Mouse (Mus musculus) gastrocnemius, postnatal 25 days (tissue): ENCODE results near the gene Rbm45. TPM values are rescaled to one million over a fixed set of nuclear protein-coding genes. Genes with fewer than 3 reads are reported as not detected.

Source experiments
- DNase-seq: peaks from one replicate; pipeline ENCODE4 v3.0.0; 2022
- long read RNA-seq, 2 experiments: library from polyadenylated mRNA; stranded (forward); transcript quantifications; one replicate each; pipeline ENCODE4 v2.0.0; 2021
- total RNA-seq, 2 experiments: library from RNA; stranded (reverse); gene quantifications; 1 replicate in 1 of 2; 2 replicates in 1 of 2; pipeline ENCODE4 v1.2.3; 2021

The Rbm45 gene
- total RNA-seq = 10 to 100 TPM in 1 of 2 experiments, 1 to 10 TPM in 1; 9.9 to 11.5 TPM
- long read RNA-seq, experiment 1, partial matches to known transcripts = 1 of 5 reads
- long read RNA-seq, experiment 1, other reads (novel, unspliced or antisense) = 0 of 5 reads
- long read RNA-seq, experiment 2, transcript Rbm45-201 (10 exons, 1,898 nt) = major isoform, 5 of 5 reads
- long read RNA-seq, experiment 2, partial matches to known transcripts = 0 of 5 reads
- long read RNA-seq, experiment 2, other reads (novel, unspliced or antisense) = 0 of 5 reads

DNA sequence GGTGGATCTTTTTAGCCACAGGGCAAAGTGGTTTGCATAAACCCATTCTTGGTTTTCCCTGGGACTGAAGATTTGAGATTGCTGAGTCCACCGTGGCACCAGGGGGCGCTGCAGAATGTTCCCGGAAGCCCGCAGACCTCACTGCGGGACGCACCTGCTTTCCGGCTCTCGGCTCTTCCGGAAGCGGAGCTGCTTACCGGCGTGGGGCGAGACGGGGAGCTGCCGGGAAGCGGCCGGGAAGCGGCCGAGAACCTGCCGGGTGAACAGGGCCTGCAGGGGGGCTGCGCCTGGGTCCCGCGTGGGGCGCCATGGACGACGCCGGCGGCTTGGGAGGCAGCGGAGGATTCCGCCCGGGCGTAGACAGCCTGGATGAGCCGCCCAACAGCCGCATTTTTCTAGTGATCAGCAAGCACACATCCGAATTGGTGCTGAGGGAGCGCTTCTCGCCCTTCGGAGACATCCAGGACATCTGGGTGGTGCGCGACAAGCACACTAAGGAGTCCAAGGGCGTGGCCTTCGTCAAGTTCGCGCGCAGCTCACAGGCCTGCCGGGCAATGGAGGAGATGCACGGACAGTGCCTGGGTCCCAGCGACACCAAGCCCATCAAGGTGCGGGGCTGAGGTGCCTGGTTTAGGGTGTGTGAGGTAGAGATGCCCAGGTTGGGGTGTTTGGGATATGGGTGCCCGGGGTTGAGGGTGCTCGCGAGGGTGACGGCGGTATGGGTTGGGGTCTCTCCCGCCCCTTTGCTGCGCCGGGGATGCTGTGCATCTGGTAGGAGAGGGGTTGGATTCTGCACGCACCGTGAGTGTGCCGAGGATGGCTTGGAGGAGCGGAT is at the start of gene Rbm45:
Gene Rbm45 (plus strand): TSS at position 164 of the 835 bp plus-strand sequence.
- peak; percentile 77 for DNase-seq

DNA sequence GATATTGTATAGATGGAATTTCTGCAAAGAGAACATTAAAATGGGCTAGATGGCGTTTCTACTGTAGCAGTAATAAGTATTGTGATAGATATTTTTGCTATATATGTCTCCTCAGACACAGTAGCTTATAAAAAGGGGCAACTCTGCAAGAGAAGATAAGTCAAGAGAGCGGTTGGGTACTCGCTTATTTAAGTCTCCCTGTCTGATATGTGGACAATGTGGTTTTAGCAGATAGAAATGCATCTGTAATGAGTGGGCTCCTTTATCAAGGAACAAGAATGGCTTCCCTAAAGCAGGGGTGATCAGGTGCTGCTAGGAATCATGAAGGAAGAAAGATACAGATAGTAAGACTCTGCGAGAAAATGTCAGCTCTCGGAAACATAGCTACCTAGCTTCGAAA is 49.4 kb upstream of the Rbm45 start:
- no peak for DNase-seq

DNA sequence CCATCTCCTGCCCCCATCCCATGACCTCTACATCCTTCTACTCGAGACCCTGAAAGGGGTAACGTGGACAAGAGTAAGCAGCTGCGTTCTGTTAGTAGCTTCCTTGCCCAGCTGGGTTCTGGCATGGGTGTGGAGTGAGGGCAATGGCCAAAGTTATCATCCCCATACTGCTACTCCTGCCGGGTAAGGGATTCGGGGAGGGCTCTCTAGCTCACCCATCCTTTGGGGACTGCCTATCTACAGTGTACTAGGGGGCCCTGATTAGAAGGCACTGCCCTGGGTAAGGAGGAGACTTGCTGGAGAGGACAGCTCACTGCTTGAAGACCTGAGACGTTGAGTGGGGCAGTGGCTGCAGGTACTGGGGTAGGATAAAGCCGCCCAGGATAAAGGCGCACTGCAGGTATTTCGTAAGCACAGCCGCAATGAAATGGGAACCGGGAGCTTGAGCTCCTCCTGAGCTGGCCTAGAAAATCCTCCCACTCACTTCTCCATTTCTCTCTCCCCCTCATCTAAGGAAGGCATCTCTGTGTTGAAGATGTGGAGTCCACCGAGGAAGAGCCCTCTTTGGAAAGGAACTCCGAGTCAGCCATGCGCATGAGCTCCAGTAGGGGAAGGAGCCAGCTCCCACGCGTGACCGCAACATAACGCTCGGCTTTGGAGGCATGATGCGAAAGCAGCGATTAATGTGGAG is 46.5 kb upstream of the Rbm45 start:
- no peak for DNase-seq

DNA sequence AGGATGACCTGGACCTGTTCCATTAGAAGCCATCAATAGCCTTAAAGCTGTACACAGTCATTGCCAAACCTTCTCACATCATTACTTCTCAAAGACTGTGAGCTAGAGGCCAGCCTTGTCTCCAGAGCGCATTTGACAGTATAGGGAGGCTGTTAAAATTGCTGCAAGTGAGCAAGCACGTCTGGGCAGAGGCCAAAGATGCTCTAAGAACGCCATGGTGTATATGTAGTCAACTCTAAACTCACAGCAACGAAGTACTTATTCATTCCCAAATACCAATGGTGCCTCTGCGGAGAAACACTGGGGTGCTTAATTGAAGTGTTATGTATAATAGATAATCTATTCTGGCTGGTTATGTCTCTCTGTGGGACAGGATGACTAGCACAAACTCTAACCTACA is 45.3 kb upstream of the Rbm45 start:
- no peak for DNase-seq

DNA sequence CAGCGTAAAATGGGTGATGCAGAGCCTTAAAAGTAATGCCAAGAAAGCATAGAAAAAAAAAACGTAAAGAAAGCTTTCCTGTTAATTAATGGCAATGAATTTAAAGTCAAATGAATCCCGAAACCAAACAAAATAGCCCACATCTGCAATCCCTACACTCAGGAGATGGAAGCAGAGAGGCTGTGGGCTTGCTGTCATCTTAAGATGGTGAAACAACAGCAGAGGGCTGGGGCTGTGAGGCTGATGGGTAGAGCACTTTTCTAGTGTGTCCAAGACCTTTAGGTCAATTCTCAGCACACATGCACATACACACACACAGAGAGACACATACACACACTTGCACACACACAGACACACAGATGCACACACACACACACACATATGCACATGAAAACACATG is 43.6 kb upstream of the Rbm45 start:
- DNase-seq = no peak

DNA sequence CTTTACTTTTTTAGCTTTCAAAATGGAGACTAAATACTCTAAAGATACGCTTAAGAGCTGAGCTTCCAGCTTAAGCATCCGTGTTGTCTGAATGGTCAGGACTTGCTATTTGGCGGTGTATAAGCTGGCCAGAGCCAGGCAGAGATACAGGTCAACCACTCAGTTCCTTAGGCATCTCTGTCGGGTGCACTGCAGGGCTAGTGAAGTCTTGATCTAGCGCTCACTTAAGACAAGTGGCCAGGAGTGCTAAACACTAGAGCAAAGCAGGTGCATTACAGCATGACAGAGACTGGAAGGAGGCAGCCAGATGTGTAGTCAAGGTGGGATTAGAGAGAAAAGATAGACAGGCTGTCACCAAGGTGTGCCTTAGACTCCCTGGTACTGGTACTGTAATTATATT is 39.7 kb upstream of the Rbm45 start:
- no peak for DNase-seq

DNA sequence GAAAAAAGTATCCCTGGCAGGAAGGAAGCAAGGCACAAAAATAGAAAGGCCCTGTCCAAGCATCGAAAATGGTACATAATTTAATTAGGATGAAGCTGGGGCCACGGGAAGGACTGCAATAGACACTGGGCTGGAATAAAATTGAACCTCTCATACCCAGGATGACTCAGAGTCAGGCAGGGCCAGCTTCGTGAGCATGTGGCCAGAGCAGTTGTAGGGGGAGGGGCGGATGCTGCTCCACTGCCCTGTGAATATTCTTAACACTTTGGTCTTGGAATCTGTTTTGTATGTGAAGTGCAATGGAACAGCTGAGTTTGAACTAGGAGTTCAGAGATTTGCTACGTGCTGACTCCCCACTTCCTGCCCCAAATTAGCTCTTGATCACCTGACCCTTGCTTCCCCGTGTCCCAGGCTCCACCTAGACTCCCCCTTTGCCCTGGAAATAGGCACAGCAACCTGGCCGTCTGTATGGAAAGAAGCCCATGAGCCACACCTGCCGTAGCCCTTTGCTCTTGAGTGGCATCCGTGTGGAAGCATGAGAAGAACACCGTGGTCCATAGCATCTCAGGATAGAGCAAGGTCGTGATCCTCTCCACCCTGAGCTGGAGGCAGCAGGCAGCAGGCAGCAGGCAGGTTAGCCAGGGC is 37.5 kb upstream of the Rbm45 start:
- no peak for DNase-seq

DNA sequence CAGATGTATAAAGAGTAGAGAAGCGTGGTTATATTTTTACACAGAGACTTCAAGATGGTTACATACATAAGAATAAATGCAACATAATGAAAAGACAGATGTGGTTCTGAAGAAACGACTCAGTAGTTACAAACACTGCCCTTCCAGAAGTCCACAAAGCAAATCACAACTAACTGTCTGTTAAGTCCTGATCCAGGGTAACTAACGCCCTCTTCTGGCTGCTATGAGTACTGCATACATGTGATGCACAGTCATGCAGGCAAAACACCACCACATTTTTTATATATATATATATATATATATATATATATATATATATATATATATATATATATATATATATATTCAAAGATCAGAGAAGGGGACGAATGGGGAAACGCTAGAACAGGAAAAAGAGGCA is 35.2 kb upstream of the Rbm45 start:
- DNase-seq = no peak

DNA sequence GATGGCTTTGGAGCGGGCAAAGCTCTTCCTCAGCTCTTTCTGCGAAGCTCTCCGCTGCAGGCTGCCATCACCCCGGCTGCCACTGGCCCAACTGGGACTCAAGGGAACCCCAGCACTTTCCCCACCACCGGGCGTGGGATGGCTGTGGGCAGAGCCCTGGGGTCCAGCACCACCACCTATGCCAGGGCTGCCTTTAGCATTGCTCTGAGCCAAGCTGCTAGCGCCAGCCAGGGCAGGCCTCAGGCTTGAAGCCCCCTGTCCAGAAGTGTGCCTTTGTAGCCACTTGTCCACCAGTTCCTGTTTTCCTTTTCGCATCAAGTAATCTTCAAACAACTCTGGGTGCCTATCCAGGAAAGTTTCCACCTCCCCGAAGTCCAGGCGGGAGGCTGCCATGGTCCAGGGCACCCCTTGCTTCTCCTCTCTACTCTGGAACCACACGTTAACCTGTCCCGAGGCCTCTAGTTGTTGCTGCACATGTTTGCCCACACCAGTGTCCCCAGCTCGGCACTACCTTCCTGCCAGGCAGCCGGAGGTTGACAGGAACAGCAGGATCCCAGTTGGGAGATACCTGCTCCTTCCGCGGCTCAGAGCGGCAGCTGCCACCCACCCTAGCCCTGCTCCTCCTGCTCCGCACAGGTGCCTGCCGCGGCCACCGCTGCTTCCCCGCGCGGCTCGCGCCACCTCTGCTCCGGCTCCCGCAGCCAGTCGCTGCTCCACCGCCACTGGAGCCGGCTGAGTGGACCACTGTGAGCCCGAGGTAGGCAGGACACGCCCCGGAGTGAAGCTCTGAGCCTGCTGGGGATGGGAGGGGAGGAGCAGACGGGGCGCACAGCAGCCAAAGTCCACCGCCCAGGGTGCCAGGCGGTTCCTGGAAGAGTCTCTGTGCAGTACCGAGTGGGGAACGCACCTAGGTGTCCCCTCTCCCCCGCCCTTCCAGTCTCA is 31.3 kb upstream of the Rbm45 start, which contains the start of gene Pde11a:
Gene Pde11a (minus strand): TSS at position 560 of the 942 bp plus-strand sequence.
- DNase-seq = no peak

DNA sequence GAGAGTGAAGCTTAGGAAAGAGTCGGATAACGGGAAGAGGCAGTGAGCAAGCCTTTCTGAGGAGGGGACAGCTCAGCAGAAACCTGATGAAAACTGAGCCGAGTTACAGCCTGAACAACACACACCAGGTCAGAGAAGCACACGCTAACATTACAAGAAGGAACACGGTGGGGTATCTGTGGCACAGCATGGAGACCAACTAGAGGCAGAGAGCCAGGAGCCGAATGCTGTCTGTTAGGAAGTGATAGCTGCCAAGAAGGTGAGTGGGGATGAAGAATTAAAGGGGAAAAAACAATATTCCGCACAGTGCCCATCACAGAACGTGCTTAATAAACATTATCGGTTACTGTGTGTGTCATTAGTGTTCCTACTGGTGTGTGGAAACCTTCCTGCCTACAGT is 27.6 kb upstream of the Rbm45 start:
- DNase-seq = no peak

DNA sequence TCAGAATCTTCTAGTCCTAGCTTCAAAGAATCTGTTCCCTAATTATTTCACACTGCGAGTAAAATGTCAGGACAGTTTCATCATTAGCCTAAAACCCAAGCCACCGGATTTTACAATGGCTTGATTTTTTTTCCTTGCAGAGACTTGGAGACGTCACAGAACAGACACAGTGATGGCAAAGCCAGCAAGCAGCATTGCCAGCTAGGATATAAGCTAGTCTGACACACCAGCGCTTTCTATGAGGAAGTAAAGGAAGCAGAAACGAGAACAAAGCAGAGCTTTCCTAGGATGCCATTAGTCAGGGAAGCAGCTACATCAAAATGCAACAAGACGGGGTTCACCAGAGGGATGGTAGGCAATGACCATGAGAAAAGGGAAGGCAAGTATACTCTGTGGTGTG is 21.9 kb upstream of the Rbm45 start:
- no peak for DNase-seq

DNA sequence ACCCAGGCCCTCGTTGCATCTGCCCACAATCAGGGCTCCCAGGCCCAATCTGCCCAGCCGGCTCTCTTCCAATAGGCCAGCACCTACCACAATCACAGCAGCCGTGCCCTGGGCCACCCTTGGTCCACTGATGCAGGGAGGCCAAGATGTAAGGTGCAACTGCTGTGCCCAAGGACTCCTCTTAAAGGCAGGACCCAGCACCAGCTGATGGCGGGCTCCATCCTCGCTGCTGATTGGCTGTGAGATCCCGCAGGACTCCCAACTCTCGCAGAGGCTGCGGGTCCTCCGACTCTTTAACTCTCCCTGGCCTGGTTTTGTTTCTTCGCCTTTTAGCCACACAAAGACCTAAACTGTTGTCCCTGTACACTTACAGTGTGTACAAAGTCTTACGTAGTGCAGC is 9.6 kb upstream of the Rbm45 start, which contains the start of gene Cyct:
Gene Cyct (minus strand): TSS at position 225 of the 400 bp plus-strand sequence.
- no peak for DNase-seq

DNA sequence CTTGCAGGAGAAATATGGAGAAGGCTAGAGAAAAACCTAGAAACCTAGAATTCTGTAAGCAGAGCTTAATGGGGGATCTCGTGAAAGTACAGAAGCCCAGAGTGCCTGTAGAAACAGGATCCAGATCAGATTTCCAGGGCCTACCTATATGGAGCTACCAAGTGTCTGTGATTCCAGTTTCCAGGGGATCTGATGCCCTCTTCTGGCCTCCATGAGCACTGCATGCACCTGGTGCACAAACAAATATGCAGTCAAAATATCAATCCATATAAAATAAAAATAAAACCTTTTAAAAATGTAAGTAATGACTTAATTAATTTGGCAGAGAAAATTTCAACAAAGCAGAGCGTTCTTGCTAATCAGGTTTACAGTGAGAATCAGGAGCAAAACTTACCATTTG is 7.7 kb upstream of the Rbm45 start:
- no peak for DNase-seq

DNA sequence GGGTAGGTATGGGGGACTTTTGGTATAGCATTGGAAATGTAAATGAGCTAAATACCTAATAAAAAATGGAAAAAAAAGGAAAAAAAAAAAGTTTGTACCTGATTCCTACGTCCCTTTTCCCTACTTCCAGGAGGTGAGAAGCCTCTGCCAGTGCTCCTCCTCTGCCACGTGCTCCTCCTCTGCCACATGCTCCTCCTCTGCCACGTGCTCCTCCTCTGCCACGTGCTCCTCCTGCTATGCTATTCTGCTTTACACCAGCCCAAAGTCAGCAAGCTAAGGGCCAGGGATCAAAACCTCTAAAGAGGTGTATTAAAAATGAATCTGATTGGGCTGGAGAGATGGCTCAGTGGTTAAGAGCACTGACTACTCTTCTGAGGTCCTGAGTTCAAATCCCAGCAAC is 4.0 kb upstream of the Rbm45 start:
- no peak for DNase-seq

DNA sequence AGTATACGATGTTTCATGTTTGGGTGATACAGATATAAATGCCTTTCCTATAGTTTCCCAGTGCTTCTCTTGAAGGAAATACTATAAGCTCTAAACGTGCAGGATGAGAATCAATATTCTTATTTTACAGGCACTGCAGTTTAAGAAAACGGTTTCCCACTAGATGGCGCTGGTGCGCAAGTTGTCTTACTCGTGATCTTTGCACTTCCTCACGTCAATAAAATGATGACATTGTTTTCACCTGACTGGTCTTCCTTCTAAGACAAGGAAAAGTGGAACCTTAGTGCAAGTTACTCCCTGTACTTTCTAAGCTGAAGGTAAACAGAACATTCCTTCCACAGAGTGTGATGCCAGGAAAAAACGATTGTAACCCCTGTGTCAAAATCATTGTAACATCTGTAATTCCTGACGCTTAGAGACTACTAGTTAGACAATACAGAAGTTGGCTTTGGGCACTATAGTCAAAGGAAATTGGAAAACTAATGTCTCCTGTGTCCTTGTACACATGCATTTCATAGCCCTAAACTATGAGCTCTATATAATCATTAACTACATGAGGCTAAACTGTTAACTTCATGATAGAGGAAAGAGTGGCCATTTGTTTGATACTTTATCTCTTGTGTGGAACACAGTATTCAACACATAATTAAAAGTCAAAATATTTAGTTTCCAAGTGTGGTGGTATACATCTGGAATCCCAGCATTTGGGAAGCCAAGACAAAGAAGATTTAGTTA is 2.4 kb upstream of the Rbm45 start:
- peak; percentile 23 for DNase-seq

DNA sequence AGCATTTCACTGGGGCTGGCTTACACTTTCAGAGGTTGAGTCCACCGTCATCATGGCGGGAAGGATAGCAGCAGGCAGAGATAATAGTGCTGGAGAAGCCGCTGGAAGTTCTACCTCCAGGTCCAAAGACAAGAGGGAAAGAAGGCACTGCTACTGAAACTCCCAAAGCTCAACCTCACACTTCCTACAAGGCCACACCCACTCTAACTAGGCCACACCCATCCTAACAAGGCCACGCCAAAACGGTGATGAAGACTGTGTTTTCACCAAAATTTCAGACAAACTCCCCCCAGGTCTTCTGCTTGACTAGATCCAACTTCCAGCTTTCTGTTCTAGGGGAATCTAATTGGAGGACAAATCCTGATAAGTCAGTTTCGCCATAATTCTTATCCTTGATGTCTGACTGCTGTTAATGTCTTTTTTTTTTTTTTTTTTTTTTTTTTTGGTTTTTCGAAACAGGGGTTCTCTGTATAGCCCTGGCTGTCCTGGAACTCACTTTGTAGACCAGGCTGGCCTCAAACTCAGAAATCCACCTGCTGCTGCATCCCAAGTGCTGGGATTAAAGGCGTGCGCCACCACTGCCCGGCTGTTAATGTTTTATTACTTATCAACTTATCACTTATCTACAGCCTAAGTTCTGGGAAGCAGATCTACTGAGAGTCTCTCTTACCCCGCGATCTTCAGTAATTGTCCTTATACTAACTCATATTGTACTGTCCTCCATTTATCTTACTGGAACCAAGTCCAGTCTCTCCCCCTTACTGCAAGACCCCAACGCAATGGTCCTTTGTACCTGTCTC is 723 bp upstream of the Rbm45 start:
- no peak for DNase-seq

DNA sequence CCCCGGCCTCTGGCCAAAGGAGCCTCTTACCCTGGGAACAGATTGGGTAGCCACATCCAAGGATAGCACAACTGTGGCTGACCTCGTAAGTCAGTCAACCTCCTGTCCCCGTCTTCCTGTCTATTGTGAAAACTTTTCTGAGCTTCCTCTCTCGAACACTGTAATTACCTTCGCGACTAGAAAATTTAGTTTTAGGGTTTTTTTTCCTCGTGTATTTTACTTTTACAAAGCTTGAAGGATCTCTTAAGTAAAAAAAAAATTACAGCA is 805 bp downstream of the Rbm45 start:
- no peak for DNase-seq

DNA sequence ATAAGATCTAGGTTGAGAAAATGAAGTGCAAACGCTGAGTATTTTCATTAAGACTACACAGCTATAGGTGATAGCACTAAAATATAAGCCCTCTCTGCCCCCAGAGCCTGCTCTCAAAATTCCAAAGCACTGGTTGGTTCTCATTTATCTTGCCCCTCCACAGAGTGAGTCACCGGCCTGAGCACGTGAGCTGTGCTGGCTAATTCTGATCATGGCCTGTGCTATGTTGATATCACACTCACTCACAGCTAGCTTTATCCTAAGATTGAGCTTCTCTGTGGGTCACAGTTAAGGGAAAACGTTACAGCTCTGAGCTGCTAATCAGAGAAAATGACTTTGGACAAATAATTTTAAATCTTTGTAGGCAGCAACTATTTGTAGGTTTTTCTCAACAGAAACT is 2.5 kb downstream of the Rbm45 start:
- no peak for DNase-seq

DNA sequence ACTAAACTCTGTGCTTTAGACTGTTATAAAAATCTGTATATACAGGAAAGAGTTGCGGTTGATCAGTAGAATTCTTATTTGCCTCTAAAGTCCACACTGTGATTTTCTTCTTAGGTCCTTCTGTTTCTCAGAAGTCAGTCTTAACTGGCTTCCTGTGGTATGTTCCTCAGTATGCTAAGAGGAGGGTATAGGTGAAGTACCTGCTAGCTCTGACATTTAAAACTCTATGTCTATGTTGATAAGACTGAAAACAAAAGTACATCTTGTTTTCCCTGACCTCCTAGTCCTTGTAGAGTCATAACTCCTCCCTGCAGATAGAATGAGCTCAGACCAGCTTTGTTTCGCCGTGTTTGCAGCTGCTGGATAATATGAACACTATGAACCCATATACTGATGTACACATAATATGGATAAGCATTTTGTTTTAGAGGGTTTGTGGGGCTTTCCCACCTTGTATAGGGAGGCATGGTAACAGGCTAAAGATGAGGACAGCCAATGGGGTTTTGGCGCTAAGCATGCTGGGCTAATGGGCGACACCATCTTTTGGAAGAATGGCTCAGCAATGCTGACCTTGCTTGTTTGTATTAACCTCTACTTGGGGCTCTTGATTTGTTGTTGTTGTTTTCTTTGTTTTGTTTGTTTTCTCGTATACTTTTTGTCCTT is 4.9 kb downstream of the Rbm45 start:
- DNase-seq = no peak

DNA sequence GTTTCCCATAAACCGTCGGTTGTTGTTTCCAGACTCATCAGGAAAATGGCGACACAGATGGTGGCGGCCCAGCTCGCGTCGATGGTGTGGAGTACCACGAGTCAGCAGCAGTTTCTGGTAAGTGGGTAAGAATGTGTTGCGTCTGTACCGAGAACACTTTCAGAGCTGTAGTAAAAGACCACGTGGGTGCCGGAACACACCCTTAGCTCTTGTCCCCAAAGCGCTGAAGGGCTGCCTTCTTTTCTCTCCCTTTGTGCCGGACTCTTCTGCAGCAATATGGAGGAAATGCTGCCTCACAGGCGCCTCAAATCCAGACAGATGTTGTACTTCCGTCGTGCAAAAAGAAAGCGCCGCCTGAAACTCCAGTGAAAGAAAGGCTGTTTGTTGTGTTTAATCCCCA is 8.9 kb downstream of the Rbm45 start:
- no peak for DNase-seq
